Mouse (Mus musculus) liver, embryonic 11.5 days (tissue): ENCODE results near the gene Flnb. TPM values are rescaled to one million over a fixed set of nuclear protein-coding genes. Genes with fewer than 3 reads are reported as not detected.

Source experiments
- ATAC-seq: fragments of 200-750 bp; cut with Nextera tagmentation; replicated peaks from 2 replicates; pipeline ENCODE4 v1.8.0; 2017; ENCODE audit warnings: moderate number of reproducible peaks, mild to moderate bottlenecking, moderate TSS enrichment, moderate library complexity; ENCODE audit not compliant: low FRiP score
- DNase-seq: peaks from one replicate; pipeline ENCODE4 v3.0.0-alpha.2; 2017; ENCODE audit warnings: low spot score
- H3K27ac ChIP-seq: fragments of 300-500 bp; sonication (generic); 2 replicates; pipeline ENCODE4 v1.5.1; 2014; ENCODE audit warnings: mild to moderate bottlenecking, low read depth, low read length, control low read depth
- H3K27me3 ChIP-seq: fragments of 300-500 bp; sonication (generic); replicated peaks from 2 replicates; pipeline ENCODE4 v1.6.1; 2014; ENCODE audit warnings: low read length, mixed read lengths; ENCODE audit not compliant: control insufficient read depth, insufficient read depth
- H3K36me3 ChIP-seq: fragments of 300-500 bp; sonication (generic); 2 replicates; pipeline ENCODE4 v1.6.1; 2014; ENCODE audit warnings: mild to moderate bottlenecking, low read length, moderate library complexity, mixed read lengths; ENCODE audit not compliant: control insufficient read depth, insufficient read depth
- H3K4me1 ChIP-seq: fragments of 300-500 bp; sonication (generic); replicated peaks from 2 replicates; pipeline ENCODE4 v1.6.1; 2014; ENCODE audit warnings: low read length, mixed read lengths; ENCODE audit not compliant: control insufficient read depth, insufficient read depth
- H3K4me2 ChIP-seq: fragments of 300-500 bp; sonication (generic); 2 replicates; pipeline ENCODE4 v1.6.1; 2014; ENCODE audit warnings: mild to moderate bottlenecking, control low read depth, moderate library complexity
- H3K4me3 ChIP-seq: fragments of 300-500 bp; sonication (generic); 2 replicates; pipeline ENCODE4 v1.5.1; 2014; ENCODE audit warnings: low read depth, low read length, control low read depth
- H3K9ac ChIP-seq: fragments of 300-500 bp; sonication (generic); 2 replicates; pipeline ENCODE4 v1.6.1; 2014; ENCODE audit warnings: low read depth, low read length, control low read depth
- H3K9me3 ChIP-seq: fragments of 300-500 bp; sonication (generic); 2 replicates; pipeline ENCODE4 v1.6.1; 2016; ENCODE audit warnings: low read length, inconsistent platforms, mixed read lengths; ENCODE audit not compliant: control insufficient read depth
- WGBS: fragments of 180-500 bp; shearing (Covaris S2); extraction: QIAGEN DNeasy Blood & Tissue Kit; methylation state at CpG from one replicate; pipeline ENCODE4 v1.1.7; 2014; 5-methylcytosine and 5-hydroxymethylcytosine counted together
- polyA plus RNA-seq: library from polyadenylated mRNA; unstranded; fragments of >200 nt; fragmentation: Nextera tagmentation; extraction: Ambion mirVana; gene quantifications from 2 replicates; pipeline ENCODE4 v1.2.1, GENCODE M21; 2014

Gene Flnb
- polyA plus RNA-seq, 1 experiment from 2014 or later, result 14.2 TPM

DNA sequence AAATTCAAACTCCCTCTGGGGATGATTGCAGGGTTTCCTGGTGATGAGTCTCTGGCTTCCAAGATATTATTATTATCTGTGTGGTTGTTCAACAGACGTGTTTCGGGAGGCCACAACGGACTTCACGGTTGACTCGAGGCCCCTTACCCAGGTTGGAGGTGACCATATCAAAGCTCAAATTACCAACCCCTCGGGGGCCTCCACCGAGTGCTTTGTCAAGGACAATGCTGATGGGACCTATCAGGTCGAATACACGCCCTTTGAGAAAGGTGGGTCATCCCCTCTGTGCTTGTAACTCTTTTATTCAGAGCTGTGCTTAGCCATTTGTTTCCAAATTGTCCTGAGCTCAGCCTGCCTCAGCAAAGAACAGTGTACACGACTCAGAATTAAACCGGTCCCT, 89.3 kb downstream of the Flnb start:
- DNase-seq, result no peak
- Histone ChIP-seq H3K27ac (no peak overlapping the region), H3K4me2 (no peak overlapping the region), H3K4me3 (no peak overlapping the region), H3K36me3 (peaks cover 6% of the 10 kb centered on the region; the same call in 1 of the 2 replicates), H3K27me3 (no peaks in the 10 kb centered on the region), H3K9me3 (no peaks in the 10 kb centered on the region), H3K4me1 (no peaks in the 10 kb centered on the region), H3K9ac (no peak overlapping the region)
- peak; percentile 45; the same call in 1 of the 2 replicates for ATAC-seq
- 62% methylated on average over 11 of the region's 11 CpGs for WGBS

- Histone ChIP-seq H3K27ac (no peak overlapping the region), H3K36me3 (peaks cover 3% of the 10 kb centered on the region; the same call in 1 of the 2 replicates), H3K4me1 (peaks cover 4% of the 10 kb centered on the region; the same call in 1 of the 2 replicates), H3K4me2 (no peak overlapping the region), H3K4me3 (no peak overlapping the region), H3K9me3 (no peaks in the 10 kb centered on the region), H3K9ac (no peak overlapping the region), H3K27me3 (no peaks in the 10 kb centered on the region)
- DNase-seq (no peak), ATAC-seq (no peak)
- WGBS, result 72% methylated on average over 10 of the region's 10 CpGs
Observed at GRCm38 (mm10) chr14:7909472-7909871, 91.7 kb downstream of the Flnb start.

DNA sequence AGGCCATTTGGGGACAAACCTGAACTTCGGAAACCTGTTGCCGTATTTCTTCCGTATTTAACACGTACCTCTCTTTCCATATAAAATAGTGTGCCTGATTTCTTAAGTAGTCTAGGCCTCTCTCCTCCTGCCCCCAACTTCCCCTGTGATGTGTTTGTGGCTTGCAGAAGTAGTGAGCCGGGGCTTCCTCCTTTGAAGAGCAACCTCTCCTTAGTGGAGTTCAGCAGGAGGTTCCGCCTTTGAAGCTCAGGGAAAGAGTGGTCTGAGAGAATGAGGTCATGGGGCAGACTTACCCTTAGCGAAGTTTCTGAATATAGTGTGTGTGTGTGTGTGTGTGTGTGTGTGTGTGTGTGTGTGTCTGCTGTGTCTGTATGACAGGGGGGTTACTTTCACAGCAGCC, 96.1 kb downstream of the Flnb start:
- ATAC-seq, result 0 out of 2 replicates have a peak, but pooled peaks have one; percentile 6
- Histone ChIP-seq H3K36me3 (peaks cover 8% of the 10 kb centered on the region), H3K4me2 (no peak overlapping the region), H3K27me3 (no peaks in the 10 kb centered on the region), H3K9ac (no peak overlapping the region), H3K9me3 (no peaks in the 10 kb centered on the region), H3K4me3 (no peak overlapping the region), H3K27ac (no peak overlapping the region), H3K4me1 (peaks cover 6% of the 10 kb centered on the region)
- 54% methylated on average over 7 of the region's 7 CpGs for WGBS
- DNase-seq, result no peak

GRCm38 (mm10) chr14:7914461-7914860, 96.7 kb downstream of the Flnb start:
- DNase-seq, result no peak
- peak; percentile 32 for ATAC-seq
- WGBS, result 65% methylated on average over 4 of the region's 4 CpGs
- no peak overlapping the region for H3K27ac ChIP-seq
- H3K4me3 ChIP-seq, result no peak overlapping the region
- H3K9ac ChIP-seq, result no peak overlapping the region
- H3K36me3 ChIP-seq, result peaks cover 8% of the 10 kb centered on the region
- H3K27me3 ChIP-seq, result no peaks in the 10 kb centered on the region
- H3K4me2 ChIP-seq, result no peak overlapping the region
- H3K9me3 ChIP-seq, result no peaks in the 10 kb centered on the region
- peaks cover 6% of the 10 kb centered on the region for H3K4me1 ChIP-seq

DNA sequence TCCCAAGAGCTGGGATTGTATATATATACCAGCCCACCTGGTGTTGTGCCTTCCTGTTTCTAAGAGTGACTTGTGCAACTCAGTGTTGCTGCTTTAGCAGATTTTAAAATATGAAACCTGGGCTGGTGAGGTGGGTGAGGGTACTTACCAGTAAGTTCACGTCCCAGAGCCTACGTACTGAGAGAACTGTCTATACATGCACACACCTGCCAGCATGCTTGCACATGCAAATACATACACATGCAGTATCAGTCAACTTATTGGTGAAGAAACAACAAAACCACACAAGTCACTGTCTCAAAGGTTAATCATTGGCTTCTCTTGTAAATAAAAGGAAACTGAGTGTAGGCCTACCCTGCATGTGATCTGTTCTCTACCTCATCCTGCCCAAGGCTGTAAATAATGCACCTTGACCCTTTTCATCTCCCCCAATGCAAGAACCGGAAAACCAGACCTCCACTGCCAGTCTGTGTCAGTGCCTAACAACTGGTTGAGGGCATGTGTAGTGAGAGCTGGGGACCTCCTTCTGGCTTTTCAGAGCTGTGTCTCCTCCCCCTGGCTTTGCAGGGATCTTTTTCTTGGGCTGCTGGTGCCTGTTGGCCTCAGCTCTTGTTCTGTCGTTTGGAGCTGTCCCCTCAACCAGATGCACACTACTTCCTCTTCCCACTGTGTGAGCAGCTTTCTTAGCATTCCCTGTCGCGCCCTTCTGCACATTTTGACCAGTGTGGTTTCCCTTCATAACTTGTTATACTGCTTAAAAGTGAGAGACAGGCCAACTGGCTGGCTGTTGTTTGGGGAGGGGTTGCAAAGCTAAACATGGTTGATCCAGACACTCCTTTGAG, 100.6 kb downstream of the Flnb start:
- peaks cover 5% of the 10 kb centered on the region for H3K4me1 ChIP-seq
- WGBS, result 65% methylated on average over 6 of the region's 6 CpGs
- H3K27ac ChIP-seq, result no peak overlapping the region; the same call in 1 of the 2 replicates
- H3K4me2 ChIP-seq, result no peak overlapping the region
- H3K27me3 ChIP-seq, result no peaks in the 10 kb centered on the region
- peaks cover 8% of the 10 kb centered on the region for H3K36me3 ChIP-seq
- H3K9me3 ChIP-seq, result no peaks in the 10 kb centered on the region
- H3K4me3 ChIP-seq, result no peak overlapping the region
- H3K9ac ChIP-seq, result no peak overlapping the region
- DNase-seq (no peak), ATAC-seq (no peak)

DNA sequence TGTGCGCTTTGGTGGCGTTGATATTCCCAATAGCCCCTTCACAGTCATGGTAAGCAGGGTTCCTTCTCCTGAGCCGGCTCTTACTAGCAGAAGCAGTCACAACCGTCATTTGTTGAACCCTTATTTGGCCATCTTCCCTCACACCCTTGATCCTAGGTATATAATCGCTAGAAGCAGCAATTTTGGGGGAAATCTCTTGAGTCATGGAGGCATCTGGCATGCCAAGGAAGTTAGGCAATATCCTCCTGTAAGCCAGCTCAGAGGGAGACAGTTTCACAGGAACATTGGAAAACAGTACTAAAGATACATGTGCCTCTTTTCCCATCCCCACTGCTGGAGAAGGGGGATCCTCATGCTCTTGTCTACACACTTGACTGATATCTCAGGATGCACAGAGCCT, 101.6 kb downstream of the Flnb start:
- Histone ChIP-seq H3K4me1 (peaks cover 2% of the 10 kb centered on the region; the same call in 1 of the 2 replicates), H3K4me2 (no peak overlapping the region), H3K4me3 (no peak overlapping the region), H3K36me3 (peaks cover 11% of the 10 kb centered on the region), H3K9ac (no peak overlapping the region), H3K9me3 (no peaks in the 10 kb centered on the region), H3K27ac (no peak overlapping the region), H3K27me3 (no peaks in the 10 kb centered on the region)
- 79% methylated on average over 5 of the region's 5 CpGs for WGBS
- DNase-seq, result no peak
- no peak for ATAC-seq

GRCm38 (mm10) chr14:7919921-7920320, 102.2 kb downstream of the Flnb start:
- 63% methylated on average over 4 of the region's 4 CpGs for WGBS
- peaks cover 2% of the 10 kb centered on the region; the same call in 1 of the 2 replicates for H3K4me1 ChIP-seq
- H3K9me3 ChIP-seq, result no peaks in the 10 kb centered on the region
- DNase-seq, result no peak
- no peak overlapping the region for H3K9ac ChIP-seq
- peaks cover 12% of the 10 kb centered on the region for H3K36me3 ChIP-seq
- no peak for ATAC-seq
- no peak overlapping the region for H3K4me2 ChIP-seq
- H3K27ac ChIP-seq, result no peak overlapping the region
- no peak overlapping the region for H3K4me3 ChIP-seq
- no peaks in the 10 kb centered on the region for H3K27me3 ChIP-seq

- no peak overlapping the region for H3K4me3 ChIP-seq
- 60% methylated on average over 5 of the region's 5 CpGs for WGBS
- H3K9me3 ChIP-seq, result no peaks in the 10 kb centered on the region
- DNase-seq (no peak), ATAC-seq (no peak)
- no peak overlapping the region for H3K9ac ChIP-seq
- H3K27me3 ChIP-seq, result no peaks in the 10 kb centered on the region
- H3K4me1 ChIP-seq, result peaks cover 2% of the 10 kb centered on the region; the same call in 1 of the 2 replicates
- H3K36me3 ChIP-seq, result peaks cover 12% of the 10 kb centered on the region
- H3K27ac ChIP-seq, result no peak overlapping the region
- H3K4me2 ChIP-seq, result no peak overlapping the region
Observed at GRCm38 (mm10) chr14:7921459-7921858, 103.7 kb downstream of the Flnb start.

DNA sequence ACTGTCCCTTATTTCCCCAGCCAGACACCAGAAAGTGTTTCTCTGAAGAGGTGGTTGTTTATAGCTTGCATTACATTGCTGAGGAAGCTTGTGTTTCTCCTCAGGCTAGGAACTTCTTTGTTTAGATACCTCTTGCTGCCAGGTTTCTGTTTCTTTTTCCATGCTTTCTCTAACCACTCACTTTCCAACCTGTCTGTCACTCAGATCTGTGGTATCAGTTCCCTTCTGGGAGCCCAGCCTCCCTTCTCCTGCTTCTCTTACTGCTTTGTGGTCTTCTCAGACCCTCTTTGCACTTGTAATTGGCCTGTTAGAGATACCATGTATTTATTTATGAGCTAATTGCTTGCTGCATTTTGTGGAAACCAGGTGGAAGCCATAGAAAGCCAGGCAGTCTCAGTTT, 105.9 kb downstream of the Flnb start:
- Histone ChIP-seq H3K36me3 (peaks cover 11% of the 10 kb centered on the region; the same call in 1 of the 2 replicates), H3K4me1 (no peaks in the 10 kb centered on the region), H3K9me3 (no peaks in the 10 kb centered on the region), H3K9ac (no peak overlapping the region), H3K4me2 (no peak overlapping the region), H3K27me3 (no peaks in the 10 kb centered on the region), H3K4me3 (no peak overlapping the region), H3K27ac (no peak overlapping the region)
- ATAC-seq, result no peak
- DNase-seq, result no peak
